Mouse (Mus musculus) cerebellum, postnatal 4 days (tissue): ENCODE results near the gene Aida.
"Not testable (repeated sequence)": the region's sequence is repeated elsewhere in the genome, so short reads cannot be mapped to it uniquely, and the experiment has no call there.

ENCODE experiments used
- DNase-seq, 2 experiments: peaks; one replicate each; pipeline ENCODE4 v3.0.0; 2022; ENCODE audit warnings: low spot score in 2 of 2, mixed read lengths in 1 of 2

Aida gene

GRCm38 (mm10) chr1:183320708-183321107 is 24.3 kb downstream of the Aida start:
- no peak for DNase-seq

GRCm38 (mm10) chr1:183322496-183322895 is 26.1 kb downstream of the Aida start:
- DNase-seq: not testable (repeated sequence)

GRCm38 (mm10) chr1:183323923-183324322 is 27.5 kb downstream of the Aida start:
- DNase-seq: no peak

- DNase-seq: no peak
Measured at GRCm38 (mm10) chr1:183324433-183324832, 28.0 kb downstream of the Aida start.

- DNase-seq: no peak
Measured at GRCm38 (mm10) chr1:183327171-183327570, 30.8 kb downstream of the Aida start.

- not testable (repeated sequence) for DNase-seq
Measured at GRCm38 (mm10) chr1:183342902-183343301, 46.5 kb downstream of the Aida start.

GRCm38 (mm10) chr1:183344886-183345816 is 48.8 kb downstream of the Aida start:
- DNase-seq: peak; percentile 72 to 82

- no peak for DNase-seq
Measured at GRCm38 (mm10) chr1:183345817-183346195, 49.4 kb downstream of the Aida start.

- peak in 1 of 2 experiments; percentile 62 for DNase-seq
Measured at GRCm38 (mm10) chr1:183349840-183350239, 53.5 kb downstream of the Aida start.

- DNase-seq: no peak
Measured at GRCm38 (mm10) chr1:183358901-183359300, 62.5 kb downstream of the Aida start.

GRCm38 (mm10) chr1:183362301-183362700 is 65.9 kb downstream of the Aida start:
- no peak for DNase-seq

- DNase-seq: no peak
Measured at GRCm38 (mm10) chr1:183362729-183363576, 66.6 kb downstream of the Aida start.

GRCm38 (mm10) chr1:183363577-183363867 is 67.1 kb downstream of the Aida start:
- no peak for DNase-seq

GRCm38 (mm10) chr1:183366361-183366760 is 70.0 kb downstream of the Aida start:
- no peak for DNase-seq

- DNase-seq: peak in 1 of 2 experiments; percentile 28
Measured at GRCm38 (mm10) chr1:183368601-183369400, 72.4 kb downstream of the Aida start.

- DNase-seq: peak; percentile 83 to 92
Measured at GRCm38 (mm10) chr1:183369427-183370014, 73.1 kb downstream of the Aida start, which contains the start of gene Mia3. Mia3 (minus strand) TSS chr1:183369553.

GRCm38 (mm10) chr1:183374728-183375127 is 78.3 kb downstream of the Aida start:
- no peak for DNase-seq
